Mouse (Mus musculus) c-Kit-positive CD71-positive TER-119-negative erythroid progenitor cells, embryonic 14.5 days (primary cell): Measurements from ENCODE around the gene Rabgap1.
A peak's percentile ranks its signal among the peaks of the same experiment; 100 is the strongest.

Experiments used
- DNase-seq: peaks from one replicate; pipeline ENCODE4 v3.0.0-alpha.2; 2013; ENCODE audit warnings: low read depth

Gene Rabgap1

GRCm38 (mm10) chr2:37516030-37516710 is 73.1 kb downstream of the Rabgap1 start, which contains the start of gene Gpr21:
Gpr21 (plus strand) TSS chr2:37516332.
- no peak for DNase-seq

DNA sequence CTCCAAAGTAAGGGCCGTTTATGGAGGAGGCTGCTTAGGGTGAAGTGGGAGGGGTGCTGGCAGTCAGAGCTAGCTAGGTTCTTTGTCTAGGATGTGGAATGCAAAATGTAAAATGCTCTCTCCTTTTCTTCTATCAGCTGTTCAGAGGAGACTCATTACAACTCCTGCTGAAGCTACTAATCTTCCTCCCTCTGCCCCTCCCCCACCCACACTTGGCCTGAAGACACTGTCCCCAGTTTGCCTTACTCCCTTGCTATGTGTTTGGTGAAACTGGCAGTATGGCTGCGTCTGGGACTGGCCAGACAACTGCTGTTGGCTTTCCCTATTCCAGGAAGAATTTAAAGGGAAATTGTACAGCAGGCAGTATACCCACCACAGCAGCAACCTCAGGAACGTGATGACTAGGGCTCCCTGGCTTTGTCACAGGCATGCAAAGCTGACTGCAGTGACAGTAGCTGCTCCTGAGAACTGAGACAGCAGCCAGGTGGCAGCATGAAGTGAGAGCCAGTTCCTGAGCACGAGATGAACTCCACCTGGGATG is 73.9 kb downstream of the Rabgap1 start:
- DNase-seq = no peak

- DNase-seq = no peak
Observed at GRCm38 (mm10) chr2:37518561-37519285, 75.6 kb downstream of the Rabgap1 start.

DNA sequence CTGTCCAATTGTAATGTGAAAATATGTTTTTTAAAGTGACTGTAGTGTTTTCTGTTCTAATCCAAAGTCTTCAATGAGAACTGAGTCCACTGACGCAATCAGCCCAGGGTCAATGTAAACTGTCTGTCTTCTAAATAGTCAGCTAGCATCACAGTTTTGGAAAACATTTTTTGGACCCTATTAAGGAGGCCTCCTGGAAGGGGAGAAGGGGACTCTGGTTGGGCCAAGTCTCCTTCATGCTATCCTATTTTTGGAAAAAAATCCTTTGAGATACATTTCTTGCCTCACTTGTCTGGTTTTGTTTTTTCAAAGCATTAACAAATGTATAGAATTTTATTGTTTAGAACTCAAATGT is 76.2 kb downstream of the Rabgap1 start:
- no peak for DNase-seq

DNA sequence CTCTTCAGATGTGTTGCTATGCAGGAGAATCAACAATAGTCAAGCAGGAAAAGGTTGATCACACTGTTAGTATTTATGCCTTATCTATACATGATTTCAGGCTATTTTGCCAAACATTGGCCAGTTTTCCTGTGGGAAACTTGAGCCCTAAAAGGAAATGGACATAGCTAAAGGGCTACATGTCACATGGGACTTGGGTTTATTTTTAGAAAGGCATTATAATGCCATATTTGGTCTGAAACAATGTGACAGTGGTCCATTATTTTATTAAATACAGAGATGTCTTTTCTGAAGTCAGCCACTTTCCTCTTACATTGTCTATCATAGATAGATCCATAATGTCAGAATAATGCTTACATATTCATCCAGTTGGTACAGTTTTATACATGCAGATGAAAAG is 84.5 kb downstream of the Rabgap1 start:
- no peak for DNase-seq

DNA sequence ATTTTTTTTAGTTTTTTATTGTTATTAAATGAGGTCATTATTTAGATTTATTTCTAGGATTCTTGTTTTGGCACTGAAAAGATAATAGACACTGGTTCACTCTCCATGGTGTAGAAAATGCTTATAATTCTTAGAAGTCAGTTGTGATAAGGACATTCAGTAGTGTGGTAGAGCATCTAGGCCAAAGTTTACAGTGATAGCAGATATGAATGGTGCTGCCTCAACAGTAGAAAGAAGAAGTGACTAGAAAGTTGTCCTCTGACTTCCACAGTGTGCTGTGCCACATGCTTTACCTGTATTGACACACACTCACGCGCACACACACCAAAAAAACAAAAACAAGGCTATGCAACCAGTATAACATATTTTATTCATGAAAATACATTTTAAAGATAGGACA is 86.3 kb downstream of the Rabgap1 start:
- DNase-seq = no peak

DNA sequence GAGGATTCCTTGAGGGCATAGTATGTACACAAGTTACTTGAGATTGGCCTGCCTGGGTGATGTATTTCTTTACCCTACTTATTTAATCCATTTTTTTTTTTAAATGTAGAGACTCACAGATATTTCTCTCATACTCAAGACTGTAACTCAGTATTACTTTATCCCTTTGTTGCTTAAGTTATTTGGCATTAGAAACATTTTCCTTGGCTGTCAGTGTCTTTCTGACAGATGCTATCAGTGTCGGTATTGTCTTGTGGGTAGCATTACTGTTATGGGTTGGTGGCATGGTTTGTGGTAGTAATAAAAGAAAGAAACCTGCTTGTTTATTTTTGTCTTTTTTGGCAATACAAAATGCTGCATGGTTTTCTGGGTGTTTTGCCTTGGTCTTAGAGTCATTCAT is 87.7 kb downstream of the Rabgap1 start:
- no peak for DNase-seq

- DNase-seq = no peak
Observed at GRCm38 (mm10) chr2:37531639-37532038, 88.6 kb downstream of the Rabgap1 start.

GRCm38 (mm10) chr2:37549346-37550012 is 106.4 kb downstream of the Rabgap1 start:
- peak; percentile 79 for DNase-seq

DNA sequence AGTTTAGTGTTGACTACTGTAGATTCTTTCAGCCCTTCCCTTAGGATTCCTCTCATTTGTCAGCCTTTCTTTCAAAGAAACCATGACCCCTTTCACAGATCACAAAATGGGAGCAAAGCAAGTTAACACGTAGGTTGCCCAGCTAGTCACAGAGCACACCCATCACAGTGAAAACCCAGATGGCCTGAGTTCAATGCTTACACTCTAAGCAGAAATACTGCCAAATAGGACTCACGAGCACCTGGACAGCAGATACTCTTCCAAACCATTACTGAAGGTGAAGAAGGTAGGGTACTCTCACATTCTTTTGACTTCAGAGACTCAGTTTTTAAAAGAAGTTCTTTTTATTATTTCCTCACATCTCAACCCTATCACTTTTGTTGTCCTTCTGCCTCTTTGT is 113.3 kb downstream of the Rabgap1 start:
- DNase-seq = no peak

DNA sequence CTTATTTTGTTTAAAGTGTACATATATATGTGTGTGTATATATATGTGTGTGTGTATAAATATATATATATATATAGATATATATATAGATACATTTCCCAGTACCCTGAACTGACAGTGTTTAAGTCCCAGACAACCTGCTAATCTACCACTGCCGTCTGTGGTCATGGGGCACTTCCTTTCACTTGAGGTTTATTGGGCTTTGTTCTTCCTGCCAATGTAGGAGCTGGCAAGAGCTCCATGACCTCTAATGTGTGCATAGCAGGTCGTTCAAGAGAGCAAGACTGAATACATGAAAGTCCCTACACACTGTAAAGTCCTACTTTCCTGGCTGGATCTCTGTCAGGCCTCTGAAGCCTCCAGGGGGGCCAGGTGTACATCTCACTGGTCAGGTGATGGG is 122.5 kb downstream of the Rabgap1 start:
- no peak for DNase-seq

DNA sequence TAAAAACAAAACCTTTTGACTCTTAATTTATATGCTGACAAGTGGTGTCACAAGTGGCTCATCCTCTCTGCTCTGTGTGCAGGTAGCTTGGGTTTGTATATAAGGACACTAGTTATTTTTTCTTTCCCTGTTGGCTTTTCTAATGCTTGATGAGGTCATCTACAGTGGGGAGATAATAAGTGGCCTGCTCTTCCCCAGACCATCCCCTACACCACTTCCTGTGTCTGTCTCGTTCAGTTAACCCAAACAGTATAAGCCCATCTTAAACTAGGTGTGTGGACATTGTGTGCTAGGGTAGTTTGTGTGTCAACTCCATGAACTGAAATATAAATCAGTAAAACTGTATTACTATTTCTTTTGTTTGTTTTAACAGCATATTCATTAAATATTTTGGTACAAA is 123.0 kb downstream of the Rabgap1 start:
- DNase-seq = no peak

DNA sequence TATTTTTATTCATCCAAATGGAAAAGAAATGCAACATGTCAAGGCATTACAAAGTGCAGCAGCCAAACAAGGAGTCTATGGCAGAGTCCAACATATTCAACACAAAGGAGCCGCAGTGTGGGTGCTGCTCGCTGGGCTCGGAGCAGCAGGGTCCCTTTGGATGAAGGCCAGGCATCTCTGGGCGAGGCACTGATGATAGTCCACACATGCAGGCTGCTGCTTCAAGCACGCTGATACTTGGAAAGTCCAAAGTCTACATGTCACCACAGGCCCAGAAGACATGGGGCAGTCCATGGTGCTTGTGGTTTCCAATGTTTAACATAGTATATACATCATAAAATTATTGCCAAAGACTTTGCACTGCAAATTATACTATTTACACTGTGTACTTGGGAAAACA is 126.8 kb downstream of the Rabgap1 start:
- DNase-seq = no peak

GRCm38 (mm10) chr2:37570703-37571102 is 127.6 kb downstream of the Rabgap1 start:
- no peak for DNase-seq

DNA sequence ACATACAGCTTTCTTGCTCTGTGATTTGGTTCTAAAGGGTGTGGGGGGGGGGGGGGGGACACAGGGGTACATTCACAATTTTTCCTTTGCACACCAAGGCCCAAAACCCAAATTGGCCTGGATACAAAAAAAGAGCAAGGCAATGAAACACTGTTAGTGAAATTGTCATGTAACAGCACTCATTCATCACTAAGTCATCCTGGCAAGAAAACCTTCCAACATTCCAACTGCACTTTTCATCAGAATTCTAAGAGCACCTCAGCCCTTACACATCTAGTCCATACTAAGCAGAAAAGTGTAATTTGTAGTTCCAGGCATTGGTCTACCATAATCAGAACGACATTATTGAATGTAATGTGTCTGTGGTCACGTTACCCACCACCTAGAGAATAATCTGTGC is 129.1 kb downstream of the Rabgap1 start:
- DNase-seq = no peak

- DNase-seq = no peak
Observed at GRCm38 (mm10) chr2:37576661-37577060, 133.6 kb downstream of the Rabgap1 start.

DNA sequence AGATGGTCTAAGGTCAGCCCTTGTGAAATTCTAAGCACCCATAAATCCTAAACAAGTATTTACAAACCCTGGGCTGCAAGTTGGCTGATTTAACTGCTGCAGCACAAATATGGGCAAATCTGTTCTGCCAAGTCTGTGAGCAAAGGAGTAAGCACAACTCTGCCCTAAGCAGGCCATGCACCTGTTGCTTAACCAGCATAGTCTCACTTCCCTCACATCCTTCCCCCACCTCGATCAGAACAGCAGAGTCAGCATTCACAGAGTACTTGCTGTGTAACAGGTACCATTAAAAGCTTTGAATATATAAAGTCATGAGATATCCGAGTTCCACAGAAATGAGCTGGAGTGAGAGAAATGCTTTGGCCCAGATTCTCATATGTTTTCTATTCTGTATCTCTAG is 135.1 kb downstream of the Rabgap1 start:
- no peak for DNase-seq

DNA sequence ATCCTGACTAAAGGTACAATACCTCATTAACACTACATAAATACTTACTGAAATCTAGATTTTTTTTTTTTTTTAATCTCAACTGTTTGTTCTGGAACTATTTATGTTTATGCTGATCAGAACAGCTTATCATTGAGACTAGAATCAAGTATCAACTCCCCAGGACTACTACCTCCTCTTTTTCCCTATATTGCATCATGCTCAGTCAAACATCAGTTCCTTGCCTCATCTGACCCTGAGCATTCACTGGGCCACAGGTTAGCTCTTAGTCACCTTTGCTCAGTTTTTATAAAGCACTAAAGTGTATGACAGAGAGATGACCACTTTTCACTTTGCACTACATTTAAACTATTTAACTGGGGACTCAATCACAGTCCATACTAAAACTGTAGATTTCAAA is 144.8 kb downstream of the Rabgap1 start:
- DNase-seq = no peak
